Mouse (Mus musculus) liver, embryonic 15.5 days (tissue): Measurements from ENCODE around the gene Sf1. TPM values are rescaled to one million over a fixed set of nuclear protein-coding genes. Genes with fewer than 3 reads are reported as not detected.

ENCODE experiments used
- ATAC-seq: fragments of 200-750 bp; cut with Nextera tagmentation; 2 replicates; pipeline ENCODE4 v1.8.0; 2017; ENCODE audit warnings: moderate number of reproducible peaks, mild to moderate bottlenecking, moderate library complexity; ENCODE audit not compliant: insufficient read depth
- H3K27ac ChIP-seq: fragments of 300-500 bp; sonication (generic); replicated peaks from 2 replicates; pipeline ENCODE4 v1.5.1; 2015; ENCODE audit warnings: mild to moderate bottlenecking, inconsistent platforms
- H3K27me3 ChIP-seq: fragments of 300-500 bp; sonication (generic); 2 replicates; pipeline ENCODE4 v1.6.1; 2015; ENCODE audit warnings: mild to moderate bottlenecking, inconsistent platforms
- H3K36me3 ChIP-seq: fragments of 300-500 bp; sonication (generic); replicated peaks from 2 replicates; pipeline ENCODE4 v1.6.1; 2015; ENCODE audit warnings: moderate library complexity, mild to moderate bottlenecking, inconsistent platforms
- H3K4me1 ChIP-seq: fragments of 300-500 bp; sonication (generic); replicated peaks from 2 replicates; pipeline ENCODE4 v1.6.1; 2015; ENCODE audit warnings: inconsistent platforms
- H3K4me2 ChIP-seq: fragments of 300-500 bp; sonication (generic); 2 replicates; pipeline ENCODE4 v1.6.1; 2015; ENCODE audit warnings: moderate library complexity, mild to moderate bottlenecking, inconsistent platforms
- H3K4me3 ChIP-seq: fragments of 300-500 bp; sonication (generic); replicated peaks from 2 replicates; pipeline ENCODE4 v1.5.1; 2015; ENCODE audit warnings: mild to moderate bottlenecking, inconsistent platforms
- H3K9ac ChIP-seq: fragments of 300-500 bp; sonication (generic); 2 replicates; pipeline ENCODE4 v1.6.1; 2015; ENCODE audit warnings: moderate library complexity, mild to moderate bottlenecking, inconsistent platforms
- H3K9me3 ChIP-seq: fragments of 300-500 bp; sonication (generic); replicated peaks from 2 replicates; pipeline ENCODE4 v1.6.1; 2016; ENCODE audit warnings: inconsistent platforms
- WGBS: fragments of 180-500 bp; shearing (Covaris S2); methylation state at CpG from one replicate; pipeline ENCODE4 v1.1.7; 2015; ENCODE audit warnings: mixed read lengths; ENCODE audit not compliant: insufficient replicate concordance; 5-methylcytosine and 5-hydroxymethylcytosine counted together
- polyA plus RNA-seq: library from polyadenylated mRNA; unstranded; fragments of >200 nt; fragmentation: Nextera tagmentation; extraction: Ambion mirVana; gene quantifications from 2 replicates; pipeline ENCODE4 v1.2.1, GENCODE M21; 2015

Gene Sf1
- polyA plus RNA-seq, 1 experiment from 2014 or later = 64.3 TPM

DNA sequence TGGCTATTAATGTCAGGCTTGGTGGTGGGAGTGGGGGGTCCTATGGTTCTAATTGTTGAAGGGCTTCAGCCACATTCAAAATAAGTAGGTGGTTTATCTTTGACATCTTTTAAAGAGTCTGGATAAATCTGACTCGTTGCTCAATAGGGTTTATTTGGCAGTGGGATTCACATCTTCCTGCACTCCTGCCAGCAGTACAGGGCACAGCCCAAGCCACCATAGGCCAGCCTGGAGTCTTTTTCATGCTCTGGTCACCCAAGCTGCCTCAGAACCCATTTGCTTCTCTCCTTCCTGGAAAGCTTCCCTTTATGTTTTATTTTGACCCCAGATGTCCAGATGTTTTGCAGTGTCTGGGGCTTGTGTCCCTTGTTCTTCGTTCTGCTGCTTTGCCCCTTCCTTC is 13.2 kb downstream of the Sf1 start:
- Histone ChIP-seq H3K36me3 (peaks cover 89% of the 10 kb centered on the region), H3K27ac (no peak overlapping the region), H3K4me2 (no peak overlapping the region), H3K9me3 (no peaks in the 10 kb centered on the region), H3K4me1 (no peaks in the 10 kb centered on the region), H3K4me3 (no peak overlapping the region), H3K9ac (no peak overlapping the region), H3K27me3 (no peaks in the 10 kb centered on the region)
- 79% methylated on average over 2 of the region's 2 CpGs for WGBS
- ATAC-seq = no peak

DNA sequence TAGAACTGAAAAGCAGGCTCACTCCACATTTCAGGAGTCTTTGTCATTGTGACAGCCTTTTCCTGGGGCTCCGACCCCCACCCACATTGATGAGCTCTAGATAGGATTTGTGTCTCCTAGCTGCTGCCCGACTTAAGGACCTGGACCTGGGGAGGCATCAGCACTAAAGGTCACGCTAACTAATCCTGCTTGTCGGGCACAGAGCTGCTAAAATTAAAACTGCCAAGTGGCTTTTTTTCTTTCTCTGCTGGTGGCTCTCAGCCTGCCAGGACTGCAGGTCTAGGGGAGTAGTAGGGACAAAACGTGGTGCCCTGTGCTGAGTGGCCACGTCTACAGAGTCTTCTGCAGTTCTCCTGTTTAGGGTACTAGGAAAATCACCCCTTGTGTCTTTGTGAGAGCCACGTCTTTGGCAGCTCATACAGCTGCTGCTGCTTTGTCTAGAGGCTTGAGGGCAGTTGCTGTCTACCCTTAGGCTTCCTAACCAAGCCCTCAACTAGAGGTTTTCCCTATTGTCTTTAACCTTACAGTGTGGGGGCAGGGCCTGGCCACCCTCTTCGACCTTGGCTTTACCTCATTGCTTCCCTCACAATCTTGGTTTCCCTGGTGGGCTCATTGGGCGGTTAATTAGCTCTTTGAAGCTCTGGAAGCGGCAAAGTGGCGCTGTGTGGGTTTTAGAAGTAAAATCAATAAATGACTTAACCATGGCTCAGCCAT is 14.0 kb downstream of the Sf1 start:
- peaks cover 80% of the 10 kb centered on the region for H3K36me3 ChIP-seq
- ATAC-seq = no peak
- H3K4me2 ChIP-seq = no peak overlapping the region
- 85% methylated on average over 11 of the region's 11 CpGs for WGBS
- H3K4me3 ChIP-seq = no peak overlapping the region
- no peak overlapping the region for H3K27ac ChIP-seq
- H3K4me1 ChIP-seq = no peaks in the 10 kb centered on the region
- no peak overlapping the region for H3K9ac ChIP-seq
- H3K27me3 ChIP-seq = no peaks in the 10 kb centered on the region
- H3K9me3 ChIP-seq = no peaks in the 10 kb centered on the region

DNA sequence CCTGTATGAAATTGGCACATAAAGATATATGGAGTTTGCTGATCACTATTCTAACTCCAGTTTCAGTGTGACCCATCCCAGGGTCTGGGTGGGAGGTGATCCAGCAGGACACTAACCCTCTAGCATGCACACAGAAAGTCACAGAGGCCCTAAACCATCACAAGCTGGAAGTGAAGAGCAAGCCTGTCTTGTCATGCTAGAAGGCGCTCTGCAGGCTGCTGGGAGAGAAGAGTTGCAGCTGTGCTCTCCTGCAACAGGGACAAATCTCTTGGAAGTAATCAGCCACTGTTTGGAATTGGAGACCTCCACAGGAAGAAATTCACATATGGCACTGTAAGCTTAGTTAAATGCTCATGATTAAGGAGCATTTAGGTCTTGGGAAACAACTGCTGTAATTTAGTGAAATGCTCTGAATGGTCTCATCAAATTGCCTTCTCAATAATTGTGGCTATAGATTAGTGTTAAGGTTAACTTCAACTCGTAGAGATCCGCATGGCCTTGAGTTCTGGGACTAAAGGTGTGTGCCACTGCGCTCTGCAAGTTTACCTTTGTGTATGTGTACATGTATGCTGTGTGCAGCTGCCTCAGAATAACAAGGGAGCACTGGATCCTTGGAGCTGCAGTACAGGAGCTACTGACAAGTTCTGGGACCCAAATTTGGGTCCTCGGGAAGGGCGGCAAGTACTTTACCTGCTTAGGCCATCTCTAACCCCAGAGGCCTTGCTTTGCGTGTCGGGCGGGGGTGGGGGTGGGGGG is 17.1 kb downstream of the Sf1 start:
- Histone ChIP-seq H3K9ac (no peak overlapping the region), H3K4me1 (no peaks in the 10 kb centered on the region), H3K36me3 (peaks cover 49% of the 10 kb centered on the region), H3K27ac (no peak overlapping the region), H3K4me2 (no peak overlapping the region), H3K4me3 (no peak overlapping the region), H3K27me3 (no peaks in the 10 kb centered on the region), H3K9me3 (no peaks in the 10 kb centered on the region)
- no peak for ATAC-seq
- 84% methylated on average over 9 of the region's 9 CpGs for WGBS

DNA sequence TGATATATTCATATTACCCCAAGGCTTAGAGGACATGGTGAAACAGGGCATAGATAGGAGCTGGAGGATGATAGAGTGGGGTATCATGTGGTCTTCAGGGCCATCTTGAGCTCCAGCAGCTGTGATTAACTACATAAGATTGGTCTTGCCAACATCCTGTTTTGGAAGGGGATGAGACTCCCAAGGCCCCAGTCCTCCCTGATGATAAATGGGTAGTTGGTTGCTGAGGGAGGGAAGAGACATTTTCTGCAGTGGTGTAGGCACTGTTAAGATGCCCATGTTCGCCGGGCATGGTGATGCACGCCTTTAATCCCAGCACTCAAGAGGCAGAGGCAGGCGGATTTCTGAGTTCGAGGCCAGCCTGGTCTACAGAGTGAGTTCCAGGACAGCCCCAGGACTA is 17.7 kb downstream of the Sf1 start:
- H3K36me3 ChIP-seq = peaks cover 43% of the 10 kb centered on the region
- no peaks in the 10 kb centered on the region for H3K9me3 ChIP-seq
- H3K4me1 ChIP-seq = no peaks in the 10 kb centered on the region
- H3K4me2 ChIP-seq = no peak overlapping the region
- H3K4me3 ChIP-seq = no peak overlapping the region
- whole genome bisulfite sequencing = 93% methylated on average over 5 of the region's 5 CpGs
- H3K27ac ChIP-seq = no peak overlapping the region
- H3K9ac ChIP-seq = no peak overlapping the region
- no peaks in the 10 kb centered on the region for H3K27me3 ChIP-seq
- no peak for ATAC-seq

DNA sequence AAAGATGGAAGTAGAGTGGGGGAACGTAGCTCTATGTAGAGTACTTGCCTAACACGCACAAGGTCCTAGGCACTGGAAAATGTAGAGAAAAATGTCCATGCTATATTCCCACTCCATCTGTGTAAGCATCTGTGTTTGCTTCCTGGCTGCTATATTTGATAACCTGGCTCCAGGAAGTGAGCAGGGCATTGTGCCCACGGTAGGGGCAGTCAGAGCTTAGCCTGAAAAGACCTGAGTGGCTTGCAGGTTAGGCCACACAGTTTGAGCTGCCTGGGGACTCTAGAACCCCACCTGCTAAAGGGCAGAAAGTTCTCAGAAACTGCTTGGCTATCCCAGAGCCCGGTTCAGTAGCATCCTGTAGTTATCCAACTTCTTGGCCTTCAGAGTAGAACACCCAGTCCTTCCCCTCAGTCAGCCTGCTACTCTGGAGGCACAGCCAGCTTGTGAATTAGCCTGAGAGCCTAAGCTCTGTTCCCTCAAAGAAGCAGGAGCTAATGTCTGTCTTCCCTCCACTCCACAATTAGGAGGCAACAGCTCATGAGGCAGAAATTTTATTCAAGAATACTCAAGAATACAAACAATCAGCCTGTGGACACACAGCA is 18.9 kb downstream of the Sf1 start:
- H3K27ac ChIP-seq = no peak overlapping the region
- 46% methylated on average over 4 of the region's 4 CpGs for WGBS
- no peak for ATAC-seq
- no peaks in the 10 kb centered on the region for H3K9me3 ChIP-seq
- H3K4me2 ChIP-seq = no peak overlapping the region
- H3K4me1 ChIP-seq = no peaks in the 10 kb centered on the region
- H3K27me3 ChIP-seq = no peaks in the 10 kb centered on the region
- no peak overlapping the region for H3K4me3 ChIP-seq
- H3K36me3 ChIP-seq = peaks cover 31% of the 10 kb centered on the region
- no peak overlapping the region for H3K9ac ChIP-seq

DNA sequence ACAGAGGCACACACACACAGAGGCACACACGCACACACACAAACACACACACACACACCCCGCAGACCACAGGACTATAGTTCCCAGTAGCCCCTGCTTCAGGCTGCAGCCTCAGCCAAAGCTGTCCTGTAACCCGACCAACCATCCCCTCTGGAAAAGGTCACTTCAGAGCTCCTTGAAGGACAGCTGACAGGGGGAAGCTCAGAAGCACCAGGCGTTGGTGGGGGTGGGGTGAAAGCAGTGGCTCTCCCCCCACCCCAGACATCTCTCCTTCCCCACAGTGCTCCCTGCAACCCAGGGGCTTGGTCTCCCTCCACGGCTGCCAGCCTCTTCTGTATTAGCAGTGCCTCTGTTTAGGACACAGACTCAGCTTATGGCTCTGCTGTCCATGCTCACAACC is 20.0 kb downstream of the Sf1 start:
- ATAC-seq = no peak
- H3K27ac ChIP-seq = no peak overlapping the region
- H3K27me3 ChIP-seq = 0 out of 2 replicates have a peak, but pooled peaks cover 3% of the 10 kb centered on the region
- no peak overlapping the region for H3K4me3 ChIP-seq
- no peaks in the 10 kb centered on the region for H3K4me1 ChIP-seq
- WGBS = 30% methylated on average over 5 of the region's 5 CpGs
- no peaks in the 10 kb centered on the region for H3K9me3 ChIP-seq
- no peak overlapping the region for H3K9ac ChIP-seq
- H3K4me2 ChIP-seq = no peak overlapping the region
- peaks cover 20% of the 10 kb centered on the region for H3K36me3 ChIP-seq

DNA sequence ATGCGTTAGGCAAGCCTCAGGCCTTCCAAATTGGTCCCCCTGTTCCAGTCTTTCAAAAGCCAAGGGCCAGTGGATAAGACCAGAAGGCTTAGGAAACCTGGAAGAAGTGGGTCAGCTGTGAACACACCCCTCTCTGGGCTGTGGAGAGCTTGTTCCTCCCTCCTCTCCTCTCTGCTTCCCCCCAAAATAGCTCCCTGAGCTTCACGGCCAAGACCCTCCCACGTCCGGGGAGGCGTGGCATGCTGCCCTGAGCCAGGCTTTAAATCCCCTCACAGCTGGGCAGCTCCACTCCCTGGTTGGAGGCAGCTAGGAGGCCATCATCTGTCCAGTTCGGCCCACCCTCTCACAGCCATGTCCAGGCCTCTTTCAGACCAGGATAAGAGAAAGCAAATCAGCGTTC is 20.6 kb downstream of the Sf1 start, which contains the start of gene Pygm:
Pygm (plus strand) TSS at position 272 of the 400 bp plus-strand sequence.
- Histone ChIP-seq H3K4me3 (no peak within 1 kb of the TSS), H3K36me3 (peaks cover 14% of the 10 kb centered on the region), H3K9me3 (no peaks in the 10 kb centered on the region), H3K27me3 (0 out of 2 replicates have a peak, but pooled peaks cover 9% of the 10 kb centered on the region), H3K27ac (no peak within 1 kb of the TSS), H3K4me1 (no peaks in the 10 kb centered on the region), H3K9ac (no peak within 1 kb of the TSS), H3K4me2 (no peak within 1 kb of the TSS)
- WGBS = 21% methylated on average over 7 of the region's 7 CpGs
- no peak for ATAC-seq

DNA sequence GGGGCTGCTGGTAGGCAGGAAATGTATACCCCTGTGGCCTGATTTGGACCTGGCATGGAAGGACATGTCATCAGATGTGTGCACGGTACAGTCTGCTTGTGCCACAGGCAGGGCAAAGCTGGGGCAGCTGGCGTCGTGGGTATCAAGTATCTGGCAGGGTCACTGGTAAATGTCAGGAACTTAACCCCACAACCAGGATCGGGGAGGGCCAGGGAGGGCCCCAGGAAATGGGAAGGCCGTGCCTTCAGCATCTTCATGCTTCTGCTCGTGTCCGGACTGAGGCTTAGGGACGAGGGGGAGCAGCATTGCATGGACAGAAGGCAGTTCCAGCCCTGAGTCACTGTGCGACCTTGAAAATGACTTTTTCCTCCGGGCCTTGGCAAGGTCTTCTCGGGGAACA is 21.5 kb downstream of the Sf1 start:
- Histone ChIP-seq H3K4me3 (no peak overlapping the region), H3K9me3 (no peaks in the 10 kb centered on the region), H3K36me3 (0 out of 2 replicates have a peak, but pooled peaks cover 5% of the 10 kb centered on the region), H3K9ac (no peak overlapping the region), H3K27me3 (0 out of 2 replicates have a peak, but pooled peaks cover 10% of the 10 kb centered on the region), H3K4me1 (0 out of 2 replicates have a peak, but pooled peaks cover 6% of the 10 kb centered on the region), H3K4me2 (no peak overlapping the region), H3K27ac (no peak overlapping the region)
- ATAC-seq = no peak
- WGBS = 65% methylated on average over 11 of the region's 11 CpGs

DNA sequence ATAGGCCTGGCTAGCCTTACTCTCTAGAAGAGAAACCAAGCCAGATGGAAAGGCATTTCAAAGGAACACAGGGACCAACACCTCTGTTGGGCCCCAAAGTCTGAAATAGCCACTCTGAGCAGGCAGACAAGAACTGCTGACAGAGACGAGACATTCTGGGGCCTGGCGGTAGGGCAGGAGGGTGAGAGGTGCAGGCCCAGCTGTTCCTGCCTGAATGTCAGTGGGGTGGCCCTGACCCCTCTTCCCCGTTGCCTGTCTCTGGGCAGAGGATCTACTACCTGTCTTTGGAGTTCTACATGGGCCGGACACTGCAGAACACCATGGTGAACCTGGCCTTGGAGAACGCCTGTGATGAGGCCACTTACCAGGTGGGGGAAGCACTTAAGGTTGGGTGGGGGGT is 21.9 kb downstream of the Sf1 start:
- Histone ChIP-seq H3K4me2 (no peak overlapping the region), H3K9ac (no peak overlapping the region), H3K4me1 (peaks cover 11% of the 10 kb centered on the region; the same call in 1 of the 2 replicates), H3K27me3 (0 out of 2 replicates have a peak, but pooled peaks cover 10% of the 10 kb centered on the region), H3K4me3 (no peak overlapping the region), H3K9me3 (no peaks in the 10 kb centered on the region), H3K36me3 (0 out of 2 replicates have a peak, but pooled peaks cover 4% of the 10 kb centered on the region), H3K27ac (no peak overlapping the region)
- WGBS = 67% methylated on average over 5 of the region's 5 CpGs
- no peak for ATAC-seq

DNA sequence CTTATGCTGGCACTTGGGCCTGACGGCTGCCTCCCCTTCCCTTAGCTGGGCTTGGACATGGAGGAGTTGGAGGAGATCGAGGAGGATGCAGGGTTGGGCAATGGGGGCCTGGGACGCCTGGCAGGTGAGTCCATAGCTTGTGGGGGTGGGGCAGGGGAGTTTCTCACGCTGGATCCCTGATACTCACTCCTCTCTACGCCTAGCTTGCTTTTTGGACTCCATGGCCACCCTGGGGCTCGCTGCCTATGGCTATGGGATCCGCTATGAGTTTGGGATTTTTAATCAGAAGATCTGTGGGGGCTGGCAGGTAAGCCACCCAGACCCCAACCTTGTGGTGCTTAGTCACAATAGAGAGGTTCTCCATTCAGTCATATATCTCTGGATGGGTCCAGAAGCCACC is 22.3 kb downstream of the Sf1 start:
- Histone ChIP-seq H3K27ac (no peak overlapping the region), H3K9me3 (no peaks in the 10 kb centered on the region), H3K4me3 (no peak overlapping the region), H3K36me3 (0 out of 2 replicates have a peak, but pooled peaks cover under 1% of the 10 kb centered on the region), H3K9ac (no peak overlapping the region), H3K4me2 (no peak overlapping the region), H3K4me1 (peaks cover 13% of the 10 kb centered on the region; the same call in 1 of the 2 replicates), H3K27me3 (0 out of 2 replicates have a peak, but pooled peaks cover 10% of the 10 kb centered on the region)
- WGBS = 55% methylated on average over 7 of the region's 7 CpGs
- ATAC-seq = no peak

DNA sequence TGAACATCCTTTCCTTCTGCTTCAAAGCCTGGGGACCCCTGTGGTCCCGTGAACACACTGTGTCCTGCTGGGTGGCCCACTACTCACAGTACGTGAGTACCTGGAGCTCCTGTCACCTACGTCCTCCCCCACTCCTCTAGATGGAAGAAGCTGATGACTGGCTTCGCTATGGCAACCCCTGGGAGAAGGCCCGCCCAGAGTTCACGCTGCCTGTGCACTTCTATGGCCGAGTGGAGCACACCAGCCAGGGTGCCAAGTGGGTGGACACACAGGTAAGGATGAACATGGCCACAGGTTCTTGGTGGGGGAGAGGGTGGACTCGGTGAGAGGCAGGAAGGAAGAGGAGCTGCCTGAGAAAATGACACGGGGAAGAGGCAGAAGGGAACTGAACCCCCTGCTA is 22.7 kb downstream of the Sf1 start:
- H3K4me2 ChIP-seq = no peak overlapping the region
- ATAC-seq = no peak
- no peaks in the 10 kb centered on the region for H3K9me3 ChIP-seq
- 61% methylated on average over 9 of the region's 9 CpGs for WGBS
- H3K4me3 ChIP-seq = no peak overlapping the region
- H3K36me3 ChIP-seq = no peaks in the 10 kb centered on the region
- H3K27ac ChIP-seq = no peak overlapping the region
- 0 out of 2 replicates have a peak, but pooled peaks cover 10% of the 10 kb centered on the region for H3K27me3 ChIP-seq
- H3K9ac ChIP-seq = no peak overlapping the region
- peaks cover 13% of the 10 kb centered on the region; the same call in 1 of the 2 replicates for H3K4me1 ChIP-seq
